Mouse (Mus musculus): ENCODE results near the gene Arhgef28. TPM values are rescaled to one million over a fixed set of nuclear protein-coding genes. Genes with fewer than 3 reads are reported as not detected.

The Arhgef28 gene
- polyA plus RNA-seq, 1 experiment from 2014 or later, result 10.8 TPM

DNA sequence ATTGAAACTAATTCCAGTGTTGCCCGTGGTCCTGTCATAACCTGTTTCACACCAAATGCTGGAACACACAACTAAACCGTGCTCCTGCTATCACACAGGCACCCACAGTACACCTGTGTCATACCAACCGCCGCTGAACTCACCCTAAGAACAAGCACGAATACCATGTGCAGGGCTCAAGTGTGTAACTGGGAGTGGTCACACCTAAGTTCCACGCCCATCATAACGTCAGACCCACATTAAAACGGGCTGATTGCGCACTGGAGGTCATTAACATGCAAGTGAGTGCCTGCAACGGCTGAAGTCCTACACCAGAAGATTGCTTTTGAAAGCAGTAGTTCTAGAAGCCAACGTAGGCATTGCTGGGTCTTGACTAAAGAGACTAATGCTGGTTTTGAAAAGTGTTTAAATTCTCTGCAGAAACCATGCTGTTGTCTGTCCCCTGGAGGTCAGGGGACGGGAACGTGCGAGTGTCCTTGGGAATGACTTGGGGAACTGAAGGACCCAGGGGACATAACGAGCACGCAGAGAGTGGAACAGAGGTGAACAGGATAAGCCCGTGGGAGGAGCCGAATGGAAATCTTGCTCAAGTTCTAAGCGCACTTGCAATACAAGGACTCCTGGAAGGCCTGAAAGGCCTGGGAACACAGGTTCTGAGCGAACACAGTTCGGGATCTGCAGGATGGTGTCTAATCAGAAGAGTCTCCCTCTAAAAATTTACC, 22.9 kb downstream of the Arhgef28 start:
- WGBS, result 80% methylated on average over 21 of the region's 21 CpGs
- Histone ChIP-seq H3K36me3 (ENCODE audit: control insufficient read depth, insufficient read depth, low read length) (no peaks in the 10 kb centered on the region), H3K9ac (ENCODE audit: low read length) (no peak overlapping the region), H3K4me3 (ENCODE audit: control insufficient read depth in 1 of 2, insufficient read depth in 1 of 2, low read depth in 1 of 2, low read length in 2 of 2) (no peak overlapping the region), H3K4me2 (ENCODE audit: low read length) (no peak overlapping the region), H3K4me1 (ENCODE audit: control insufficient read depth in 2 of 2, insufficient read depth in 2 of 2, low read length in 2 of 2) (peaks cover 4 to 13% of the 10 kb centered on the region in 2 experiments; a peak in 2 of 4 replicates), H3K27me3 (ENCODE audit: control insufficient read depth, insufficient read depth, low read length) (no peaks in the 10 kb centered on the region), H3K27ac (replicated peaks in 1 of 2; ENCODE audit: control insufficient read depth in 1 of 2, insufficient read depth in 1 of 2, low read depth in 2 of 2, low read length in 2 of 2) (no peak overlapping the region), H3K9me3 (ENCODE audit: control insufficient read depth, low read length) (no peaks in the 10 kb centered on the region)
- no peak for ATAC-seq (ENCODE audit: insufficient number of reproducible peaks, insufficient read depth, low FRiP score, low read depth)

GRCm38 (mm10) chr13:98182330-98182729, 23.9 kb downstream of the Arhgef28 start:
- Histone ChIP-seq H3K27me3 (ENCODE audit: control insufficient read depth, insufficient read depth, low read length) (no peaks in the 10 kb centered on the region), H3K27ac (replicated peaks in 1 of 2; ENCODE audit: control insufficient read depth in 1 of 2, insufficient read depth in 1 of 2, low read depth in 2 of 2, low read length in 2 of 2) (no peak overlapping the region), H3K4me3 (ENCODE audit: control insufficient read depth in 1 of 2, insufficient read depth in 1 of 2, low read depth in 1 of 2, low read length in 2 of 2) (no peak overlapping the region), H3K4me2 (ENCODE audit: low read length) (no peak overlapping the region), H3K9me3 (ENCODE audit: control insufficient read depth, low read length) (no peaks in the 10 kb centered on the region), H3K9ac (ENCODE audit: low read length) (no peak overlapping the region), H3K36me3 (ENCODE audit: control insufficient read depth, insufficient read depth, low read length) (no peaks in the 10 kb centered on the region), H3K4me1 (ENCODE audit: control insufficient read depth in 2 of 2, insufficient read depth in 2 of 2, low read length in 2 of 2) (peaks cover 4 to 13% of the 10 kb centered on the region in 2 experiments; a peak in 2 of 4 replicates)
- 87% methylated on average over 11 of the region's 11 CpGs for WGBS
- ATAC-seq (ENCODE audit: insufficient number of reproducible peaks, insufficient read depth, low FRiP score, low read depth), result no peak

DNA sequence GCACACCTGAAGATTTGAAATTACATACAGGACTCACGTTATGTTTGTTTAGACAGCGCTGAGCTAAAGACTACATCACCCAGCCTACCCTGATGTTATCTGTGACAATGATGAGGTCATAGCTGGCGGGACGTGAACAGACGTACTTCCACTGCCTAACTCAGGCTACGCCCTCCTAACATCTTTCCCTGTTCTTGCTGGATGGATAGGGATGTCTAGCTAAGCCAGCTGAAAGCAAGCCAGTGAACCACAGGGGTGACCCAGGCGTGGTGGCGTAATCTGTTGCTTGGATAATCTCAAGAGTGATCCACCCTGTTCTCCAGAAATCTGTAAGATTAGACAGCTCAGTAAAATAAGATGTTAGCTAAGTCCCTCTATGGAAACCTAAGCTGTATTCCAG, 25.6 kb downstream of the Arhgef28 start:
- Histone ChIP-seq H3K27ac (replicated peaks in 1 of 2; ENCODE audit: control insufficient read depth in 1 of 2, insufficient read depth in 1 of 2, low read depth in 2 of 2, low read length in 2 of 2) (no peak overlapping the region), H3K9ac (ENCODE audit: low read length) (no peak overlapping the region), H3K27me3 (ENCODE audit: control insufficient read depth, insufficient read depth, low read length) (no peaks in the 10 kb centered on the region), H3K4me1 (ENCODE audit: control insufficient read depth in 2 of 2, insufficient read depth in 2 of 2, low read length in 2 of 2) (peaks cover 5 to 8% of the 10 kb centered on the region in 2 experiments; a peak in 2 of 4 replicates), H3K4me2 (ENCODE audit: low read length) (no peak overlapping the region), H3K4me3 (ENCODE audit: control insufficient read depth in 1 of 2, insufficient read depth in 1 of 2, low read depth in 1 of 2, low read length in 2 of 2) (no peak overlapping the region), H3K36me3 (ENCODE audit: control insufficient read depth, insufficient read depth, low read length) (no peaks in the 10 kb centered on the region), H3K9me3 (ENCODE audit: control insufficient read depth, low read length) (no peaks in the 10 kb centered on the region)
- ATAC-seq (ENCODE audit: insufficient number of reproducible peaks, insufficient read depth, low FRiP score, low read depth), result no peak
- 72% methylated on average over 8 of the region's 8 CpGs for WGBS

DNA sequence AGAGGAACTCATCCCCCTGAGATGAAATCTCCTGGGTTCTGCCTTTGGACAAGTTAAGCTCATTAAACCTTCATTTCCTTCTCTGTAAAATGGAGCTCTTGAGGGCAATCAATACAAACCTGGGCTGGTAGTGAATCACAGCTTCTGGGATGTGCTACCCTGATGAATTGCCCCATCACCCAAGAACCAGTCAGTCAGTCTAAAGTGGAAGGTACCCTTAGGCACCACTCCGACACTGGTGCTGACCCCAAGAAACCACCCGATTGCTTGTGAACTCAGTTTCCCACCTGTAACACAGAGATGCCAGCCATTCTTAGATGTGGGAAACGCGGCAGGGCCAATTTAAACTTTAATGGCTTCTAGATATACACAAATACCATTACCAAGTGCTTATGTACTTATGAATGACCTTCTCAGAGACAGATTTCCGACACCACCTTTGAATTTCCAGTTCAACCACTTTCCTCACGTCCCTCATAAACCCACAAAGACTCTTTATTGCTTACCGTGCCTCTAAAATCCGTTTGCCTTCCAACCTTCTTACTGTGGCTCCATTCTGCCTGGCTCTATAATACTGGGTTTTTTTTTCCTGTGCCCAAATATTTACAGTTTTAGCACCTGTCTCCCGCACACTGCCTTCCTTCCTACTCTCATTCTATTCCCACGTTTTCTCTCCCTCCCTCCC, 30.8 kb downstream of the Arhgef28 start:
- WGBS, result 75% methylated on average over 10 of the region's 10 CpGs
- H3K4me3 ChIP-seq (ENCODE audit: control insufficient read depth in 1 of 2, insufficient read depth in 1 of 2, low read depth in 1 of 2, low read length in 2 of 2), result no peak overlapping the region

DNA sequence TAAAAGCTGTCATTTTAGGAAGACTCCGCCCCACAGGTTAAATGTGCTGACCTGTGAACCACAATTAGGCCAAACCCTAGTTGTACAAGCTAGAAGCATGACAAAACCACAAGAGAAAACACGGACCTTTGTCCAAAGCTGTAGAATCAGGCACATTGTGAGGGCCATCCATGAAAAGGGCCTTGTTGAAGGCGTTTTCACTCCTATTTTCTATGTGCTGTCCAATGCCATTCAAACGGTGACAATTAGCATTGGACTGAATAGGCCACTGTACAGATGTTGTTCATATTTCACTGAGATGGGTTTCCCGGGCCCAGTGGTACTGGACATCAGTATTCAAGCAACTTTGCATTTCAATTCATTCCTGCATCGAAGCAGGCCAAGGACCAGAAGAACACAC, 33.2 kb downstream of the Arhgef28 start:
- Histone ChIP-seq H3K4me1 (ENCODE audit: control insufficient read depth in 2 of 2, insufficient read depth in 2 of 2, low read length in 2 of 2) (peaks cover 0 to 2% of the 10 kb centered on the region in 2 experiments; a peak in 1 of 4 replicates), H3K9ac (ENCODE audit: low read length) (no peak overlapping the region), H3K27me3 (ENCODE audit: control insufficient read depth, insufficient read depth, low read length) (no peaks in the 10 kb centered on the region), H3K9me3 (ENCODE audit: control insufficient read depth, low read length) (no peaks in the 10 kb centered on the region), H3K4me3 (ENCODE audit: control insufficient read depth in 1 of 2, insufficient read depth in 1 of 2, low read depth in 1 of 2, low read length in 2 of 2) (no peak overlapping the region), H3K36me3 (ENCODE audit: control insufficient read depth, insufficient read depth, low read length) (no peaks in the 10 kb centered on the region), H3K27ac (replicated peaks in 1 of 2; ENCODE audit: control insufficient read depth in 1 of 2, insufficient read depth in 1 of 2, low read depth in 2 of 2, low read length in 2 of 2) (no peak overlapping the region), H3K4me2 (ENCODE audit: low read length) (no peak overlapping the region)
- 91% methylated on average over 6 of the region's 6 CpGs for WGBS
- no peak for ATAC-seq (ENCODE audit: insufficient number of reproducible peaks, insufficient read depth, low FRiP score, low read depth)

More for the DNA sequence above, 30.8 kb downstream of the Arhgef28 start:
- H3K9me3 ChIP-seq (ENCODE audit: control insufficient read depth, low read length), result no peaks in the 10 kb centered on the region
- no peaks in the 10 kb centered on the region for H3K27me3 ChIP-seq (ENCODE audit: control insufficient read depth, insufficient read depth, low read length)
- no peak overlapping the region for H3K4me2 ChIP-seq (ENCODE audit: low read length)
- H3K9ac ChIP-seq (ENCODE audit: low read length), result no peak overlapping the region
- no peak overlapping the region for H3K27ac ChIP-seq (replicated peaks in 1 of 2; ENCODE audit: control insufficient read depth in 1 of 2, insufficient read depth in 1 of 2, low read depth in 2 of 2, low read length in 2 of 2)
- H3K36me3 ChIP-seq (ENCODE audit: control insufficient read depth, insufficient read depth, low read length), result no peaks in the 10 kb centered on the region
- H3K4me1 ChIP-seq (ENCODE audit: control insufficient read depth in 2 of 2, insufficient read depth in 2 of 2, low read length in 2 of 2), result peaks cover 0 to 2% of the 10 kb centered on the region in 2 experiments; a peak in 1 of 4 replicates
- ATAC-seq (ENCODE audit: insufficient number of reproducible peaks, insufficient read depth, low FRiP score, low read depth), result no peak

DNA sequence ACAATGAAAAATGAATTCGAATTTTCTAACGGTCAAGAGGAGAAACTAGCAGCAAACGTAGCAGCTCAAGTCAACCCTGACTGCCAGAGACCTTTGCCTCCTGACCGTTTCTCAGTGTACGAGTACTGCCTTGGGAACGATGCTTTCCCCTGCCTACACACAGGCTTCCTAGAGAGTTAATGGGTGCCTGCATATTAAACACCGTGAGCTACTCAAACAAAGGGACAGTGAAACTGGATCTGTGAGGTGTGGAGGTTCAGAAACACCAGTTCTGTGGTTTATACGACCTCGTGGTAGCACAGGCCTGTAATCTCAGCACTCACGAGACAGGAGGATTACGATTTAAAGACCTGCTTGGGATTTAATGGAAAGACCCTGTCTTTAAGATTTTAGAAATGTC, 33.9 kb downstream of the Arhgef28 start:
- no peak overlapping the region for H3K4me2 ChIP-seq (ENCODE audit: low read length)
- H3K4me1 ChIP-seq (ENCODE audit: control insufficient read depth in 2 of 2, insufficient read depth in 2 of 2, low read length in 2 of 2), result peaks cover 0 to 2% of the 10 kb centered on the region in 2 experiments; a peak in 1 of 4 replicates
- no peak overlapping the region for H3K27ac ChIP-seq (replicated peaks in 1 of 2; ENCODE audit: control insufficient read depth in 1 of 2, insufficient read depth in 1 of 2, low read depth in 2 of 2, low read length in 2 of 2)
- H3K9me3 ChIP-seq (ENCODE audit: control insufficient read depth, low read length), result no peaks in the 10 kb centered on the region
- WGBS, result 81% methylated on average over 11 of the region's 11 CpGs
- no peaks in the 10 kb centered on the region for H3K36me3 ChIP-seq (ENCODE audit: control insufficient read depth, insufficient read depth, low read length)
- no peak for ATAC-seq (ENCODE audit: insufficient number of reproducible peaks, insufficient read depth, low FRiP score, low read depth)
- no peak overlapping the region for H3K9ac ChIP-seq (ENCODE audit: low read length)
- H3K4me3 ChIP-seq (ENCODE audit: control insufficient read depth in 1 of 2, insufficient read depth in 1 of 2, low read depth in 1 of 2, low read length in 2 of 2), result no peak overlapping the region
- no peaks in the 10 kb centered on the region for H3K27me3 ChIP-seq (ENCODE audit: control insufficient read depth, insufficient read depth, low read length)

DNA sequence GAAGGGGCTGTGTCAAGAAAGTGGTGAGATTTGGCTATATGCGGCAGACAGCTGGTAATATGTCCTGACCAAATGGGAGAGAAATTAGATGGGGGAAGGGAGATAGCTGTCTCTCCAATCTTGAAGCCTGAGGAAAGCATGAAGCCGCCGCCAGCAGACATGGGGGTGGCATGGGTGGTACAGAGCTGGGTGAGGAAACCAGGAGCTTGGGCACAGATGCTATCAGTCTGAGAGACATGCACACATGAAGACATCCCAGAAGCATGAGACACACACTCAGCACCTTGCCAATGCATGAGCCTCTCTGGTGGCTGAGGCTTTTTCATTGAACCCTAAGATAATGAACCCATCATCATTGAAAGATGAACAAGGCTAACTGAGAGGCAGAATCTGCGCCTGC, 34.5 kb downstream of the Arhgef28 start:
- no peak overlapping the region for H3K9ac ChIP-seq (ENCODE audit: low read length)
- WGBS, result 94% methylated on average over 4 of the region's 4 CpGs
- H3K4me3 ChIP-seq (ENCODE audit: control insufficient read depth in 1 of 2, insufficient read depth in 1 of 2, low read depth in 1 of 2, low read length in 2 of 2), result no peak overlapping the region
- H3K4me1 ChIP-seq (ENCODE audit: control insufficient read depth in 2 of 2, insufficient read depth in 2 of 2, low read length in 2 of 2), result no peaks in the 10 kb centered on the region
- no peak overlapping the region for H3K4me2 ChIP-seq (ENCODE audit: low read length)
- no peak overlapping the region for H3K27ac ChIP-seq (replicated peaks in 1 of 2; ENCODE audit: control insufficient read depth in 1 of 2, insufficient read depth in 1 of 2, low read depth in 2 of 2, low read length in 2 of 2)
- no peaks in the 10 kb centered on the region for H3K9me3 ChIP-seq (ENCODE audit: control insufficient read depth, low read length)
- no peaks in the 10 kb centered on the region for H3K27me3 ChIP-seq (ENCODE audit: control insufficient read depth, insufficient read depth, low read length)
- no peaks in the 10 kb centered on the region for H3K36me3 ChIP-seq (ENCODE audit: control insufficient read depth, insufficient read depth, low read length)
- ATAC-seq (ENCODE audit: insufficient number of reproducible peaks, insufficient read depth, low FRiP score, low read depth), result no peak
